Mouse (Mus musculus): ENCODE results near the gene Slc22a5. TPM values are rescaled to one million over a fixed set of nuclear protein-coding genes. Genes with fewer than 3 reads are reported as not detected.
"Not testable (repeated sequence)": the region's sequence is repeated elsewhere in the genome, so short reads cannot be mapped to it uniquely, and the experiment has no call there.

Slc22a5 gene
- total RNA-seq (2018; cell fraction: chromatin; rRNA removed) = 10 to 100 TPM in 10 of 26 experiments, 1 to 10 TPM in 16; 2.2 to 15.9 (median 8.4) TPM
- 10 to 100 TPM in 4 of 26 experiments, 1 to 10 TPM in 22; 5.6 to 12.6 (median 8.4) TPM for total RNA-seq (2018; cell fraction: cytosol; rRNA removed)
- 10 to 100 TPM in 15 of 26 experiments, 1 to 10 TPM in 11; 5.8 to 20.5 (median 11.3) TPM for total RNA-seq (2018; cell fraction: nucleus; rRNA removed)
- 6.8 to 9.4 TPM (median 9.2 TPM) in 3 replicates for polyA plus RNA-seq (2018)

DNA sequence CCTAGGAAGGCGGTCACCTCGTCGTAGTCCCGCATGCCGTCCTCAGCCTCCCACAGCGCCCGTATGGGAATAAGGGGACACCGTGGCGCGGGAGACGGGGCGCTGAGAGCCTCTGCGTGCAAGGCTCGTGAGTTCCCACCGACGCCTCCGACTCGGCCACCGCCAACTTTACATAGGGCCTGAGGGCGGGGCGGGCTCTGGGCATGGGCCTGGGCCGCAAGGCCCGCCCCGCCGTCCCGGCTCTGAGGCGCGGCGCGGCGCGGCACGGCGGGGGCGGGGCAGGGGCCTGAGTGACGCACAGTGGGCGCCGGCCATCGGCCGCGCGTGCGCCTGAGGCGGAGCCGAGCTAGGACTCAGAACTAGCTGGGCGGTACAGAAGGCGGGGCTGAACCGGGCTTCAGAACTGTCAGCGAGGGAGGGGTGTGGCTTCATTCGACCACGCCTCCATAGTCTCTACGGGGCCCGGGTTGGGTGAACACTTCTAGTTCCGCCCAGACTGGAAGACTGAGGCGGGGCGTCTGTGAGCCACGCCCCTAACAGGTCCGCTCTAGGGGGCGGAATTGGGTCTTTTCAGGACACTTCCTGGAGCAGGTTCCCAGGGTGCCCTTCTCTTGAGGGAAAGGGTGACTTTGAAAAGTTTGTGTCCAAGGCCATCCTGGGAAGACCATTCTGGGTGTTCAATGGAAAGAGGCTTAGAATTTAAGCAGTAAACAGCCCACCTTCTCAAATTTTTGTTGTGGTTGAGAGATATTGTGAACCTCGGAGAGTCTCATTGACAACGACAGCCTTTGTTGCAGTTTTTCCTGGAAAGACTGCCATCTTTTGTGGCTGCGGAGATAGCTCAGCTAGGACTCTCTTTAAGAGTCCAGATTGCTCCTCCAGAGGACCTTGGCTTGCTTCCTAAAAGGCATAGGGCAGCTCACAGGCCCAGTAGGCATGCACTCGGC is at the start of gene Slc22a5:
Slc22a5 (minus strand) TSS at position 156 of the 947 bp plus-strand sequence.
- Histone ChIP-seq H3K36me3 (ENCODE audit: inconsistent target) (no peaks in the 10 kb centered on the region), H3K27ac (peak within 1 kb of the TSS; percentile 50), H3K4me3 (ENCODE audit: inconsistent target) (peak within 1 kb of the TSS; percentile 60), H3K79me2 (ENCODE audit: inconsistent target) (peaks cover 5% of the 10 kb centered on the region; the same call in 1 of the 2 replicates)
- WGBS (ENCODE audit: missing documents) = 6% methylated on average over 63 of the region's 63 CpGs

GRCm38 (mm10) chr11:53931944-53932318 is 40.5 kb upstream of the Slc22a5 start:
- H3K79me2 ChIP-seq (ENCODE audit: inconsistent target); H3K36me3 ChIP-seq (ENCODE audit: inconsistent target); H3K27ac ChIP-seq; H3K4me3 ChIP-seq (ENCODE audit: inconsistent target): not testable (repeated sequence)
- 82% methylated on average over 2 of the region's 4 CpGs for WGBS (ENCODE audit: missing documents)

DNA sequence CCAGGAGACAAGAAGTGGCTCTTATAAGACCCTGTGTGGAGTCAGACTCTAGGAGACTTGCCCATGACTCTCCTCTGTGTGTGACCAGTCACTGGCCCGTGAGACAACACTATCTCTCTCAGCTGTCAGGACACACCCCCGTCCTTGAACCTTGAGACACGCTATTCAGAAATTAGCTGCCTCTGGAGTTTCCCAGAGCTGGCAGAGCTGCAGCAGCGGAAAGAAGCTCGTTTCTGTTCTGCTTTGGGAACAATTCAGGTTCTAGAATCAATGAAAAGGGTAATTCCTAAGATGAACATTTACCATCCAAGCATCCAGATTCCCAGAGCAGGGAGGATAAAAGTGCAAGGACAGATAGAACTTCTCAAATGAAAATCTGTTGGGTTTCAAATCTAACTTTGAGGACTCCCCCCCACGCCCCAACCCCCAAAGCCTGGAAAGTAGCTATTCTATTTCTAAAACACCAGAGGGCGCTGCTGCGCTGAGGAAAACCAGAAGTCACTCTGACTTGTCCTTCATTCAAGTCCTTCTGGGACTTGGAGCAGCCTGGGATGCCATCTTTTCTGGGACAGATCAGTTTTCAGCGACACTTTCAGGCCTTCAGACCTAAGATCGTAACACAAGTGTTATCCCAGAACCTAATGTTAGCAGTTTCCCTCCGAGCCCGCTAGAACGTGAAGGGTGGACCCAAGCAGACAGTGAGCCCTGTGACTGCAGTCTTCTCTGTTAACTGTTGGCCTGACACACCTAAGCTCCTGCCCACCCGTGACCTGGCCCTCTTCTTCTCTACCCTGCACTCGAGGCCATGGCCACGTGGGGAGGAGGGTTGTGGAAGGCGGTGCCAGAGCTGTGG is 39.9 kb upstream of the Slc22a5 start:
- 48% methylated on average over 17 of the region's 17 CpGs for WGBS (ENCODE audit: missing documents)
- no peaks in the 10 kb centered on the region for H3K36me3 ChIP-seq (ENCODE audit: inconsistent target)
- H3K4me3 ChIP-seq (ENCODE audit: inconsistent target) = no peak overlapping the region
- H3K27ac ChIP-seq = no peak overlapping the region
- no peaks in the 10 kb centered on the region for H3K79me2 ChIP-seq (ENCODE audit: inconsistent target)

- WGBS (ENCODE audit: missing documents) = 90% methylated on average over 3 of the region's 3 CpGs
Measured at GRCm38 (mm10) chr11:53929741-53930140, 38.3 kb upstream of the Slc22a5 start.

DNA sequence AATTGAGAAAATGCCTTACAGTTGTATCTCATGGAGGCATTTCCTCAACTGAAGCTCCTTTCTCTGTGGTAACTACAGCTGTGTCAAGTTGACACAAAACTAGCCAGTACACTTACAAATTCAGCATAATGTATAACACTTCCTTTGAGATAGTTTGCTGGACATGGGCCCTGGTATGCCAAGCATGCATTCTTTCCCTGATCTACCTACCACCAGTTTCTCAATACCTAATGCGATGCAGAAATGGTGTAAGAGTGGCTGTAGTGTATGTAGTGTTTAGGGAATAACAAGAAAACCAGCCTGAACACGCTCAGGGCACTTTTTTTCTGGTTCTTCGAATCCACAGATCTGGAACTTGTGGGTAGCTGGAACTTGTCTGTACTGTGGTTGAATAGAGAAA is 37.1 kb upstream of the Slc22a5 start:
- WGBS (ENCODE audit: missing documents) = 90% methylated on average over 3 of the region's 3 CpGs
- Histone ChIP-seq H3K36me3 (ENCODE audit: inconsistent target) (no peaks in the 10 kb centered on the region), H3K79me2 (ENCODE audit: inconsistent target) (no peaks in the 10 kb centered on the region)

More at GRCm38 (mm10) chr11:53929741-53930140, 38.3 kb upstream of the Slc22a5 start:
- Histone ChIP-seq H3K4me3 (ENCODE audit: inconsistent target) (no peak overlapping the region), H3K79me2 (ENCODE audit: inconsistent target) (no peaks in the 10 kb centered on the region), H3K36me3 (ENCODE audit: inconsistent target) (no peaks in the 10 kb centered on the region), H3K27ac (no peak overlapping the region)

DNA sequence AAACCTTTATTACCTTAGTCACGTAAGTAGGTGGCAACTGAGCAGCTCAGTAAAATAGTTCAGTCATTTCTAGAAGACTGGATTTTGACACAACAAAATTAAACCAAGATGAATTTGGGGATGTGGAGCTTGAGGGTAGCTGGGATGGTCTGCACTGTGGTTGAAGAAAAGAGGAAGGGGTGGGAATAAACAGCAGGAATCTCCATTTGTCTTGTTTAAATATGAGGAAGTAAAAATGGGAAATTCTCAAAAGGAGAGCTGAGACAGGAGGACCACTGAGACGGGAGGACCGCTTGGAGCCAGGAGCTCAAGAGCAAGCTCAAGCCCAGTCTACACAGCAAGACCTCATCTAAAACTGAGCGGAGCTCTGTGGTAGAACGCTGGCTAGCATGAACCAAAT is 34.8 kb upstream of the Slc22a5 start:
- Histone ChIP-seq H3K4me3 (ENCODE audit: inconsistent target) (no peak overlapping the region), H3K36me3 (ENCODE audit: inconsistent target) (no peaks in the 10 kb centered on the region), H3K79me2 (ENCODE audit: inconsistent target) (no peaks in the 10 kb centered on the region), H3K27ac (no peak overlapping the region)
- WGBS (ENCODE audit: missing documents) = 85% methylated on average over 5 of the region's 5 CpGs

More for the DNA sequence above, 37.1 kb upstream of the Slc22a5 start:
- no peak overlapping the region for H3K4me3 ChIP-seq (ENCODE audit: inconsistent target)
- H3K27ac ChIP-seq = no peak overlapping the region

DNA sequence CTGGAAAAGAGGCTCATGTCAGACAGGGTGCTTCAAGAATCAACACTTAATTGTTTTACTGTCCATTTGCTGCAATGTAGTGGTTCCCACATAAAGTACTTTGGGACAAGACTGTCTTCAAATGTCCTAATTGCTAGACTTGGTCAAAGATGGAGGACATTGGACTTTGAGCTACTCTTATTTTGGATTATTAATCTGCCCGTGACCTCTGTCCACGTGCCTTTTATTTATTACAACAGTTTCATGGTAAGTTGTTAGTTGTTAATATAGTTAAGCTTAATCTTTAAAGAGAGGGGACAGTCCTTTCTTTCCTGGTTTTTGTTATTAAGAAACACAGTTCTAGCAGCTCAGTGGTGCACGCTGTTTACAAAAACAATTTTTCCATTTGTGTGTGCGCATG is 27.4 kb upstream of the Slc22a5 start:
- no peak overlapping the region for H3K4me3 ChIP-seq (ENCODE audit: inconsistent target)
- 94% methylated on average over 4 of the region's 4 CpGs for WGBS (ENCODE audit: missing documents)
- no peaks in the 10 kb centered on the region for H3K79me2 ChIP-seq (ENCODE audit: inconsistent target)
- no peaks in the 10 kb centered on the region for H3K36me3 ChIP-seq (ENCODE audit: inconsistent target)
- no peak overlapping the region for H3K27ac ChIP-seq

DNA sequence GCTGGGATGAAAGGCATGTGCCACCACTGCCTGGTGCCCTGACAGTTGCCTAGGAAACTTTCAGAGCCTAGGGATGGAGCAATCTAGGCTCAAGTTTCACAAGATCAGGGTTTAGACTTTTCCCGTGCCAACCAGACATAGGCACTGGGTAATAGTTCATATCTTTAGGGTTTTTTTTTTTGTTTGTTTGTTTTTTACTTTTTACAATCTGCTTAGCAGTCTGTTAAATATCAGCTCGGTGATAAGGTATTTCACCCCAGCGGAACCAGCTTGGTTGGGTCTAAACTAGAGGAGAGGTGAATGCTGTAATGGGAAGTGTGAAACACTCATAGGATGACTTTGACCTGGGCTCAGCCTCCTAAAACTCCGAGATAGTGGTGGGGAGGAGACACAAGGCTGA is 19.6 kb upstream of the Slc22a5 start:
- Histone ChIP-seq H3K27ac (no peak overlapping the region), H3K4me3 (ENCODE audit: inconsistent target) (no peak overlapping the region), H3K36me3 (ENCODE audit: inconsistent target) (no peaks in the 10 kb centered on the region)

GRCm38 (mm10) chr11:53908686-53909085 is 17.2 kb upstream of the Slc22a5 start:
- H3K27ac ChIP-seq = no peak overlapping the region
- H3K36me3 ChIP-seq (ENCODE audit: inconsistent target) = no peaks in the 10 kb centered on the region
- no peaks in the 10 kb centered on the region for H3K79me2 ChIP-seq (ENCODE audit: inconsistent target)
- H3K4me3 ChIP-seq (ENCODE audit: inconsistent target) = no peak overlapping the region
- 94% methylated on average over 8 of the region's 8 CpGs for WGBS (ENCODE audit: missing documents)

More for the DNA sequence above, 19.6 kb upstream of the Slc22a5 start:
- WGBS (ENCODE audit: missing documents) = 73% methylated on average over 4 of the region's 4 CpGs
- no peaks in the 10 kb centered on the region for H3K79me2 ChIP-seq (ENCODE audit: inconsistent target)

DNA sequence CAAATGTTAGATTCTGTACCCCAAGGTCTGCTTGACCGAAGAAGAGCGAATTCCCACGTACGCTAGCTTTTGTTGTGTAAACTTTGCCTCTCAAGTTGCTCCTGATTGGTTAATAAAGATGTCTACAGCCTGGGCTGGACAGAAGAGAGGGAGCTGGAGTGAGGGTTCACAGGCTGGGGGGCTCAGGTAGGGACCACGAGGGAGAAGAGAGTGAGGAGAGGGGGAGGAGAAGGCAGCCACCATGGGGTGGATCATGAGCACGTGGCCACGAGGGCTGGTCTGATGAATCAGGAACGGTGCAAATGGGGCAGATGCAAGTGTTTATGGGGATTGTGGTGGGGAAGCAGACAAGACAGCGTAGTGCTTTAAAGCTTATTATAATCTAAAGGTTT is 13.1 kb upstream of the Slc22a5 start:
- whole genome bisulfite sequencing (ENCODE audit: missing documents) = 89% methylated on average over 9 of the region's 9 CpGs
- H3K4me3 ChIP-seq (ENCODE audit: inconsistent target) = no peak overlapping the region
- no peak overlapping the region for H3K27ac ChIP-seq
- H3K36me3 ChIP-seq (ENCODE audit: inconsistent target) = no peaks in the 10 kb centered on the region
- H3K79me2 ChIP-seq (ENCODE audit: inconsistent target) = no peaks in the 10 kb centered on the region

DNA sequence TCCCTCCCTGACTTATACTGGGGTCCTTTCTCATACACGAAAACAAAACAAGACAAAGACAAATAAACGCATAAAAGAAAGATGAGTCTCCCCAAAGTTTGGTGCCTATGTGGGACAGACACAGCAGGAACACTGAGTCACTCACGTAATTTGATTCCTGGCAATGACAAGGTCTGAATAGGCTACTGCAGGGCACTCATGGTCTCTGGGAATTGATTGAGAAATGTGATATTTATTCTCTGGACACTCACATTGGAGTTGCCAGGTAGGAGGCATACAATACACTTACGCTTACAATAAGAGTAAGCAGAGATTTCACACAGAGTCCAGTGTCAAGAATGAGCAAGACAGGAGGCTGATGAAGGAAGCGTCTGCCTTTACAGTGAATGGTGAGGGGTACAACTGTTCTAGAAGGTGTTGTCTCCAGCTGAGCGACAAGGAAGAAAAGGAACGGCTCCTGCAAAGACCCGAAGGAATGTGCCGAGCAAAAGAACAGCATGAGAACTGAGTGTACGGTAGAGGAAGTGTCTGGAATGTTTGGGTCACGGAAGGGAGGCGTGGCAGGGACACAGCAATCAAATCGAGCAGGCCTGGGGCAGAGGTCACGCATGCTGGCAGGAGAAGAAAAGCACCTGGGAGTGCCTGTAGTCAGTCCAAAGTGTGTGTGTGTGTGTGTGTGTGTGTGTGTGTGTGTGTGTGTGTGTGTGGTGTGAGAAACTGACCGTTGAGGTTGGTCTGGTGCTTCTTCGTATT is 12.5 kb upstream of the Slc22a5 start:
- H3K27ac ChIP-seq = no peak overlapping the region
- 79% methylated on average over 14 of the region's 16 CpGs for WGBS (ENCODE audit: missing documents)

GRCm38 (mm10) chr11:53902741-53903140 is 11.3 kb upstream of the Slc22a5 start:
- H3K27ac ChIP-seq = no peak overlapping the region
- no peak overlapping the region for H3K4me3 ChIP-seq (ENCODE audit: inconsistent target)
- no peaks in the 10 kb centered on the region for H3K79me2 ChIP-seq (ENCODE audit: inconsistent target)
- WGBS (ENCODE audit: missing documents) = 94% methylated on average over 14 of the region's 14 CpGs
- H3K36me3 ChIP-seq (ENCODE audit: inconsistent target) = no peaks in the 10 kb centered on the region

More for the DNA sequence above, 12.5 kb upstream of the Slc22a5 start:
- no peak overlapping the region for H3K4me3 ChIP-seq (ENCODE audit: inconsistent target)
- H3K79me2 ChIP-seq (ENCODE audit: inconsistent target) = no peaks in the 10 kb centered on the region
- no peaks in the 10 kb centered on the region for H3K36me3 ChIP-seq (ENCODE audit: inconsistent target)

DNA sequence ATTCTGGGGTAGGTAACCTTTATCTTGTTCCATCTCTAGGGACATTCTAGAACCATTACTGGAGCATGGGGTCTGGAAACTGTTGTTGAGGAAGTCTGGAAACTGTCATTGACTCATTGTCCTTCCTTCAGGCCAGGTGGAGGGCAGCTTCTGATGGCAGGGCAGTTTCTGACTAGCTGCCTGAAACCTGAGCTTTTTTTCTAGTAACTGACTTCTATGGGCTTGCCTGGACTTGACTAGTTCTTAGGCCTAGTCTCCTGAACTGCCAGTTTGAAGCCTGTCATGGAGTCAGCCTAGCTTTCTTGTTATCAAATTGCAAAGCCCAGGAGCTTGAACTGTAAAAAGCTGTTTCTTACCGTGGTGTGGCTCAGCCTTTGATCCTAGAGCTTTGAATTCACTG is 9.5 kb upstream of the Slc22a5 start:
- 64% methylated on average over 1 of the region's 1 CpGs for WGBS (ENCODE audit: missing documents)
- H3K79me2 ChIP-seq (ENCODE audit: inconsistent target) = no peaks in the 10 kb centered on the region
- H3K36me3 ChIP-seq (ENCODE audit: inconsistent target) = no peaks in the 10 kb centered on the region

GRCm38 (mm10) chr11:53899981-53900380 is 8.5 kb upstream of the Slc22a5 start:
- H3K79me2 ChIP-seq (ENCODE audit: inconsistent target) = no peaks in the 10 kb centered on the region
- no peak overlapping the region for H3K27ac ChIP-seq
- no peak overlapping the region for H3K4me3 ChIP-seq (ENCODE audit: inconsistent target)
- WGBS (ENCODE audit: missing documents) = 95% methylated on average over 5 of the region's 6 CpGs
- H3K36me3 ChIP-seq (ENCODE audit: inconsistent target) = no peaks in the 10 kb centered on the region

More for the DNA sequence above, 9.5 kb upstream of the Slc22a5 start:
- H3K4me3 ChIP-seq (ENCODE audit: inconsistent target) = no peak overlapping the region
- no peak overlapping the region for H3K27ac ChIP-seq
